Mouse (Mus musculus) hindbrain, embryonic 12.5 days (tissue): ENCODE results near the gene Tatdn2. TPM values are rescaled to one million over a fixed set of nuclear protein-coding genes. Genes with fewer than 3 reads are reported as not detected.
"Not testable (repeated sequence)": the region's sequence is repeated elsewhere in the genome, so short reads cannot be mapped to it uniquely, and the experiment has no call there.

Experiments used
- ATAC-seq: fragments of 200-750 bp; cut with Nextera tagmentation; 2 replicates; pipeline ENCODE4 v1.8.0; 2017; ENCODE audit warnings: moderate TSS enrichment; ENCODE audit not compliant: low FRiP score
- H3K27ac ChIP-seq: fragments of 300-500 bp; sonication (generic); 2 replicates; pipeline ENCODE4 v1.5.1; 2016; ENCODE audit warnings: mild to moderate bottlenecking
- H3K27me3 ChIP-seq: fragments of 300-500 bp; sonication (generic); 2 replicates; pipeline ENCODE4 v1.6.1; 2016; ENCODE audit warnings: mild to moderate bottlenecking
- H3K36me3 ChIP-seq: fragments of 300-500 bp; sonication (generic); 2 replicates; pipeline ENCODE4 v1.6.1; 2016; ENCODE audit warnings: mild to moderate bottlenecking
- H3K4me1 ChIP-seq: fragments of 300-500 bp; sonication (generic); 2 replicates; pipeline ENCODE4 v1.6.1; 2016
- H3K4me2 ChIP-seq: fragments of 300-500 bp; sonication (generic); replicated peaks from 2 replicates; pipeline ENCODE4 v1.6.1; 2016; ENCODE audit warnings: mild to moderate bottlenecking
- H3K4me3 ChIP-seq: fragments of 300-500 bp; sonication (generic); 2 replicates; pipeline ENCODE4 v1.5.1; 2016; ENCODE audit warnings: mild to moderate bottlenecking
- H3K9ac ChIP-seq: fragments of 300-500 bp; sonication (generic); 2 replicates; pipeline ENCODE4 v1.6.1; 2016; ENCODE audit warnings: mild to moderate bottlenecking, moderate library complexity
- H3K9me3 ChIP-seq: fragments of 300-500 bp; sonication (generic); replicated peaks from 2 replicates; pipeline ENCODE4 v1.6.1; 2016; ENCODE audit warnings: mild to moderate bottlenecking
- WGBS: fragments of 180-500 bp; shearing (Covaris S2); methylation state at CpG from one replicate; pipeline ENCODE4 v1.1.7; 2016; 5-methylcytosine and 5-hydroxymethylcytosine counted together
- polyA plus RNA-seq: library from polyadenylated mRNA; unstranded; fragments of >200 nt; fragmentation: Nextera tagmentation; extraction: Ambion mirVana; gene quantifications from 2 replicates; pipeline ENCODE4 v1.2.1, GENCODE M21; 2016

Gene Tatdn2
- polyA plus RNA-seq, 1 experiment from 2014 or later = 0.81 TPM

GRCm38 (mm10) chr6:113695203-113695602, 1.6 kb upstream of the Tatdn2 start:
- H3K36me3 ChIP-seq = peaks cover 5% of the 10 kb centered on the region; the same call in 1 of the 2 replicates
- H3K9me3 ChIP-seq = no peaks in the 10 kb centered on the region
- H3K9ac ChIP-seq = no peak overlapping the region
- H3K4me1 ChIP-seq = peaks cover 26% of the 10 kb centered on the region
- H3K4me3 ChIP-seq = no peak overlapping the region
- 79% methylated on average over 1 of the region's 1 CpGs for WGBS
- ATAC-seq = no peak
- H3K4me2 ChIP-seq = no peak overlapping the region
- H3K27me3 ChIP-seq = no peaks in the 10 kb centered on the region
- H3K27ac ChIP-seq = no peak overlapping the region

- Histone ChIP-seq H3K9me3 (no peaks in the 10 kb centered on the region), H3K36me3 (peaks cover 7% of the 10 kb centered on the region; the same call in 1 of the 2 replicates), H3K27me3 (no peaks in the 10 kb centered on the region), H3K4me3 (no peak overlapping the region), H3K27ac (no peak overlapping the region), H3K4me1 (peaks cover 19% of the 10 kb centered on the region), H3K9ac (no peak overlapping the region), H3K4me2 (peak overlapping the region; percentile 99)
- WGBS = 72% methylated on average over 4 of the region's 4 CpGs
- no peak for ATAC-seq
Measured at GRCm38 (mm10) chr6:113695766-113696355, 989 bp upstream of the Tatdn2 start.

- Histone ChIP-seq H3K27ac (peak overlapping the region; percentile 89), H3K9me3 (no peaks in the 10 kb centered on the region), H3K9ac (peak overlapping the region; percentile 86), H3K4me3 (peak overlapping the region; percentile 92), H3K4me2 (peak overlapping the region; percentile 99), H3K36me3 (peaks cover 20% of the 10 kb centered on the region), H3K27me3 (no peaks in the 10 kb centered on the region), H3K4me1 (peaks cover 17% of the 10 kb centered on the region)
- WGBS = under 1% methylated on average over 106 of the region's 113 CpGs
- peak; percentile 82 for ATAC-seq
Measured at GRCm38 (mm10) chr6:113697222-113698205, 664 bp downstream of the Tatdn2 start.

GRCm38 (mm10) chr6:113712718-113713117, 15.9 kb downstream of the Tatdn2 start:
- Histone ChIP-seq H3K4me3 (no peak overlapping the region), H3K4me1 (no peaks in the 10 kb centered on the region), H3K36me3 (peaks cover 92% of the 10 kb centered on the region), H3K27ac (no peak overlapping the region), H3K9me3 (no peaks in the 10 kb centered on the region), H3K4me2 (no peak overlapping the region), H3K27me3 (no peaks in the 10 kb centered on the region), H3K9ac (no peak overlapping the region)
- ATAC-seq = no peak
- 96% methylated on average over 3 of the region's 3 CpGs for WGBS

DNA sequence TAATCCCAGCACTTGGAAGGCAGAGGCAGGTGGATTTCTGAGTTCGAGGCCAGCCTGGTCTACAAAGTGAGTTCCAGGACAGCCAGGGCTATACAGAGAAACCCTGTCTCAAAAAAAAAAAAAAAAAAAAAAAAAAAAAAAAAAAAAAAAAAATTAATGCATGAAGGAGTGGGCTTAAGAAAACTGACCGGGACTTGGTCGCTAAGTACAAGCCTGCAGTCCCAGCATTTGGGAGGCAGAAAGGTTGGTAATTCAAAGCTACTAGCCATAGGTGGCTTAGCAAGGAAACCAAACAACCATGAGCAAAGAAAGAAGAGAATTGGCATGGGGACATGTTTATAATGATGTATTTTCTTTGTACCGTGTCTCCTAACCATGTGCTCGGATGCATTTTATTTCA, 16.5 kb downstream of the Tatdn2 start:
- not testable (repeated sequence) for H3K4me2 ChIP-seq, ATAC-seq, H3K4me1 ChIP-seq, H3K27ac ChIP-seq, H3K9ac ChIP-seq, H3K27me3 ChIP-seq, H3K4me3 ChIP-seq, H3K9me3 ChIP-seq
- peaks cover 89% of the 10 kb centered on the region for H3K36me3 ChIP-seq
- 94% methylated on average over 4 of the region's 5 CpGs for WGBS

DNA sequence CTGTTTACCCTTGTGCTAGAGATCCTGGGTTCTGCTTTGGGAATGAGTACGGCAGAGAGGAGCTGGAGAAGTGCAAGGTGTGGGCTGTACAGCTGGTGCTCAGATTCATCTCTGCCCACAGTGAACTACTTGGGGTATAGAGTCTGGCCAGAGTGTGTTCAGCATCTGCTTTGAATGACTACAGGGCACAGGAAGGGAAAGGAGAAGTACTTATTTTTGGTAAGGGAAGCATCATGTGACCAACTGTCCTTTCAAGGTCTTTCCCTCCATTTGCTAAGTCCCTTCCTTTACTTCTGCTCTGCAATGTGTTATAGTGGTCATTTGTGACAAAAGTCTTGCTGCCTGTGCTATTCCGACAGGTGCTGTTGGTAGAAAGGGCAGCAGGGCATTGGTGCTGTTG, 17.4 kb downstream of the Tatdn2 start:
- H3K9ac ChIP-seq = no peak overlapping the region
- no peak overlapping the region for H3K4me3 ChIP-seq
- H3K9me3 ChIP-seq = no peaks in the 10 kb centered on the region
- no peaks in the 10 kb centered on the region for H3K4me1 ChIP-seq
- H3K27me3 ChIP-seq = no peaks in the 10 kb centered on the region
- ATAC-seq = no peak
- no peak overlapping the region for H3K4me2 ChIP-seq
- peaks cover 83% of the 10 kb centered on the region for H3K36me3 ChIP-seq
- WGBS = 93% methylated on average over 2 of the region's 2 CpGs
- H3K27ac ChIP-seq = no peak overlapping the region

GRCm38 (mm10) chr6:113714797-113715196, 17.9 kb downstream of the Tatdn2 start:
- WGBS = 65% methylated on average over 1 of the region's 1 CpGs
- ATAC-seq = no peak

DNA sequence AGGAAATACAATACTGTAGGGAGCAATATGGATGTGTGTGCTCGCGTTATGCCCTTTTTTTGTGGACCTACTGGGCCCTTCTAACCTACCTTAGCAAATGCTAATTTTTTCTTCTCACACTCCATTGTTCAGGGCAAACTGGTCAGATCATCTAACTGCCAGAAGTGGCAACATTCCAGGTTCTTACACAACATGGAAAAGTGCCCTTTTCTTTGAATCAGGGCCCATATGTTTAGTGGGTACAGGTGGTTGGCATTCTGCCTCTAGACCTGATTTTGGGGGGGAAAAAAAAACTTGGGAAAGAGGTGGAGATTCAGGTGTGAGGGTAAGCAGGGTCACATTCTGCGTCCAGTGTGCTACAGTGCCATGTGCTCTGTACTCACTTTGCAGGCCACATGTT, 20.7 kb downstream of the Tatdn2 start:
- 93% methylated on average over 3 of the region's 3 CpGs for WGBS
- no peak for ATAC-seq
- peaks cover 70% of the 10 kb centered on the region for H3K36me3 ChIP-seq

More at GRCm38 (mm10) chr6:113714797-113715196, 17.9 kb downstream of the Tatdn2 start:
- H3K27me3 ChIP-seq = no peaks in the 10 kb centered on the region
- no peak overlapping the region for H3K9ac ChIP-seq
- no peak overlapping the region for H3K4me2 ChIP-seq
- H3K4me3 ChIP-seq = no peak overlapping the region
- no peaks in the 10 kb centered on the region for H3K4me1 ChIP-seq
- no peaks in the 10 kb centered on the region for H3K9me3 ChIP-seq
- H3K27ac ChIP-seq = no peak overlapping the region
- peaks cover 83% of the 10 kb centered on the region for H3K36me3 ChIP-seq

GRCm38 (mm10) chr6:113719878-113720277, 23.0 kb downstream of the Tatdn2 start, which contains the start of gene Ghrl:
Gene Ghrl, minus strand, starts transcription at chr6:113719880.
- no peak within 1 kb of the TSS for H3K4me2 ChIP-seq
- no peak for ATAC-seq
- no peak within 1 kb of the TSS for H3K9ac ChIP-seq
- H3K4me3 ChIP-seq = no peak within 1 kb of the TSS
- WGBS = 94% methylated on average over 3 of the region's 3 CpGs
- H3K36me3 ChIP-seq = peaks cover 60% of the 10 kb centered on the region
- H3K27me3 ChIP-seq = no peaks in the 10 kb centered on the region
- no peaks in the 10 kb centered on the region for H3K9me3 ChIP-seq
- H3K27ac ChIP-seq = no peak within 1 kb of the TSS
- no peaks in the 10 kb centered on the region for H3K4me1 ChIP-seq

More for the DNA sequence above, 20.7 kb downstream of the Tatdn2 start:
- no peak overlapping the region for H3K4me2 ChIP-seq
- H3K9ac ChIP-seq = no peak overlapping the region
- no peak overlapping the region for H3K4me3 ChIP-seq
- no peak overlapping the region for H3K27ac ChIP-seq
- H3K27me3 ChIP-seq = no peaks in the 10 kb centered on the region
- H3K9me3 ChIP-seq = no peaks in the 10 kb centered on the region
- no peaks in the 10 kb centered on the region for H3K4me1 ChIP-seq

GRCm38 (mm10) chr6:113721061-113721460, 24.2 kb downstream of the Tatdn2 start:
- 97% methylated on average over 4 of the region's 4 CpGs for WGBS
- no peak overlapping the region for H3K9ac ChIP-seq
- no peak for ATAC-seq

GRCm38 (mm10) chr6:113728181-113728580, 31.3 kb downstream of the Tatdn2 start:
- 92% methylated on average over 7 of the region's 7 CpGs for WGBS
- ATAC-seq = no peak
- Histone ChIP-seq H3K9me3 (no peaks in the 10 kb centered on the region), H3K36me3 (peaks cover 85% of the 10 kb centered on the region), H3K9ac (no peak overlapping the region), H3K27ac (no peak overlapping the region), H3K27me3 (no peaks in the 10 kb centered on the region), H3K4me1 (no peaks in the 10 kb centered on the region), H3K4me2 (no peak overlapping the region), H3K4me3 (no peak overlapping the region)

More at GRCm38 (mm10) chr6:113721061-113721460, 24.2 kb downstream of the Tatdn2 start:
- no peaks in the 10 kb centered on the region for H3K27me3 ChIP-seq
- H3K27ac ChIP-seq = no peak overlapping the region
- no peak overlapping the region for H3K4me3 ChIP-seq
- peaks cover 56% of the 10 kb centered on the region for H3K36me3 ChIP-seq
- no peaks in the 10 kb centered on the region for H3K4me1 ChIP-seq
- H3K4me2 ChIP-seq = no peak overlapping the region
- H3K9me3 ChIP-seq = no peaks in the 10 kb centered on the region

- Histone ChIP-seq H3K4me3 (no peak overlapping the region), H3K9me3 (no peaks in the 10 kb centered on the region), H3K4me2 (no peak overlapping the region), H3K9ac (no peak overlapping the region), H3K4me1 (no peaks in the 10 kb centered on the region), H3K27me3 (no peaks in the 10 kb centered on the region), H3K36me3 (peaks cover 94% of the 10 kb centered on the region), H3K27ac (no peak overlapping the region)
- WGBS = 92% methylated on average over 3 of the region's 3 CpGs
- ATAC-seq = no peak
Measured at GRCm38 (mm10) chr6:113731296-113731695, 34.4 kb downstream of the Tatdn2 start.
